Mouse (Mus musculus) cerebellum, adult 2 months (tissue): Measurements from ENCODE around the gene Polr3a.

ENCODE experiments used
- CTCF ChIP-seq: fragments of 200-500 bp; IDR thresholded peaks from 2 replicates; pipeline ENCODE4 v1.5.1; 2011; ENCODE audit warnings: low read depth, mild to moderate bottlenecking, control low read depth, low read length, moderate library complexity, borderline replicate concordance; ENCODE audit not compliant: insufficient read depth
- POLR2A ChIP-seq: fragments of 200-500 bp; IDR thresholded peaks from 2 replicates; pipeline ENCODE4 v1.6.1; 2011; ENCODE audit warnings: low read length, control low read depth, borderline replicate concordance; ENCODE audit not compliant: insufficient read depth

- TF ChIP-seq CTCF (no peak), POLR2A (no peak)
Observed at GRCm38 (mm10) chr14:24468806-24469205, 18.1 kb downstream of the Polr3a start.
